Mouse (Mus musculus): ENCODE measurements around the gene Olfr825.
"Not testable (repeated sequence)": the region's sequence is repeated elsewhere in the genome, so short reads cannot be mapped to it uniquely, and the experiment has no call there.

Gene Olfr825

GRCm38 (mm10) chr10:130166666-130167065 is at the start of gene Olfr825:
TSS of gene Olfr825 (minus strand) at chr10:130166766.
- no peak for DNase-seq

- DNase-seq: no peak
Observed at GRCm38 (mm10) chr10:130214303-130214702, 47.7 kb upstream of the Olfr825 start, which contains the start of gene Olfr827. TSS of gene Olfr827 (minus strand) at chr10:130214403.

GRCm38 (mm10) chr10:130184086-130184485 is 17.5 kb upstream of the Olfr825 start, which contains the start of gene Olfr826:
TSS of gene Olfr826 (minus strand) at chr10:130184186.
- no peak for DNase-seq

- DNase-seq: no peak
Observed at GRCm38 (mm10) chr10:130165196-130165595, 1.4 kb downstream of the Olfr825 start.

- DNase-seq: no peak
Observed at GRCm38 (mm10) chr10:130144121-130144520, 22.4 kb downstream of the Olfr825 start.

- not testable (repeated sequence) for DNase-seq
Observed at GRCm38 (mm10) chr10:130142481-130142880, 24.1 kb downstream of the Olfr825 start.

- no peak for DNase-seq
Observed at GRCm38 (mm10) chr10:130134811-130135210, 31.8 kb downstream of the Olfr825 start.

- not testable (repeated sequence) for DNase-seq
Observed at GRCm38 (mm10) chr10:130129900-130130299, 36.7 kb downstream of the Olfr825 start, which contains the start of gene Olfr824. TSS of gene Olfr824 (minus strand) at chr10:130130000.

- DNase-seq: not testable (repeated sequence)
Observed at GRCm38 (mm10) chr10:130116045-130116444, 50.5 kb downstream of the Olfr825 start.

- not testable (repeated sequence) for DNase-seq
Observed at GRCm38 (mm10) chr10:130115283-130115682, 51.3 kb downstream of the Olfr825 start, which contains the start of gene Olfr823. TSS of gene Olfr823 (minus strand) at chr10:130115383.
